Mouse (Mus musculus) neutrophil, adult 5-6 weeks (primary cell): Measurements from ENCODE around the gene a. TPM values are rescaled to one million over a fixed set of nuclear protein-coding genes. Genes with fewer than 3 reads are reported as not detected.

Source experiments
- total RNA-seq: library from RNA; stranded (forward); fragments of 200-1000 nt; gene quantifications from 2 replicates; pipeline ENCODE4 v1.2.3, GENCODE M21; 2017

a gene
- total RNA-seq, 1 experiment from 2014 or later: not detected

Other genes starting within 250 kb of the a start
- 1.2 TPM in 1 of 2 replicates, not detected in the other for gene 1700003F12Rik, start 244.3 kb upstream of the a start, total RNA-seq
- gene Actl10, start 239.6 kb upstream of the a start, total RNA-seq: 0.25 TPM in 1 of 2 replicates, not detected in the other
- not detected in 2 replicates for gene Necab3, start 232.5 kb upstream of the a start, total RNA-seq
- gene E2f1, start 221.5 kb upstream of the a start, total RNA-seq: 0.98 and 1.5 TPM in 2 replicates
- gene Pxmp4, start 187.7 kb upstream of the a start, total RNA-seq: 7.4 and 10.9 TPM in 2 replicates
- gene Zfp341, start 178.1 kb upstream of the a start, total RNA-seq: 3.3 and 4.3 TPM in 2 replicates
- 4.8 and 5.4 TPM in 2 replicates for gene 4930519P11Rik, start 178.0 kb upstream of the a start, total RNA-seq
- gene Chmp4b, start 139.7 kb upstream of the a start, total RNA-seq: 151 and 159 TPM in 2 replicates
- not detected in 2 replicates for gene Gm14214, start 21.4 kb upstream of the a start, total RNA-seq
- gene Raly, start 306 bp upstream of the a start, total RNA-seq: 106 and 108 TPM in 2 replicates
- gene Eif2s2, start 101.5 kb downstream of the a start, total RNA-seq: 71.1 and 75.9 TPM in 2 replicates
- gene Gm14226, start 226.9 kb downstream of the a start, total RNA-seq: not detected in 2 replicates